Mouse (Mus musculus) liver, embryonic 13.5 days (tissue): Measurements from ENCODE around the gene Rpl39l. TPM values are rescaled to one million over a fixed set of nuclear protein-coding genes. Genes with fewer than 3 reads are reported as not detected.
"Not testable (repeated sequence)": the region's sequence is repeated elsewhere in the genome, so short reads cannot be mapped to it uniquely, and the experiment has no call there.

Experiments used
- ATAC-seq: fragments of 200-750 bp; cut with Nextera tagmentation; 2 replicates; pipeline ENCODE4 v1.8.0; 2017; ENCODE audit warnings: low read depth, mild to moderate bottlenecking, moderate number of reproducible peaks, moderate library complexity
- DNase-seq: peaks from one replicate; pipeline ENCODE4 v3.0.0; 2022
- H3K27ac ChIP-seq: fragments of 300-500 bp; sonication (generic); 2 replicates; pipeline ENCODE4 v1.5.1; 2015; ENCODE audit warnings: moderate library complexity, mild to moderate bottlenecking, inconsistent platforms
- H3K27me3 ChIP-seq: fragments of 300-500 bp; sonication (generic); 2 replicates; pipeline ENCODE4 v1.6.1; 2015; ENCODE audit warnings: mild to moderate bottlenecking, inconsistent platforms
- H3K36me3 ChIP-seq: fragments of 300-500 bp; sonication (generic); 2 replicates; pipeline ENCODE4 v1.6.1; 2015; ENCODE audit warnings: mild to moderate bottlenecking, inconsistent platforms
- H3K4me1 ChIP-seq: fragments of 300-500 bp; sonication (generic); replicated peaks from 2 replicates; pipeline ENCODE4 v1.6.1; 2015; ENCODE audit warnings: inconsistent platforms
- H3K4me2 ChIP-seq: fragments of 300-500 bp; sonication (generic); 2 replicates; pipeline ENCODE4 v1.6.1; 2015; ENCODE audit warnings: inconsistent platforms, mild to moderate bottlenecking, moderate library complexity
- H3K4me3 ChIP-seq: fragments of 300-500 bp; sonication (generic); replicated peaks from 2 replicates; pipeline ENCODE4 v1.5.1; 2015; ENCODE audit warnings: mild to moderate bottlenecking, inconsistent platforms
- H3K9ac ChIP-seq: fragments of 300-500 bp; sonication (generic); 2 replicates; pipeline ENCODE4 v1.6.1; 2015; ENCODE audit warnings: mild to moderate bottlenecking, inconsistent platforms
- H3K9me3 ChIP-seq: fragments of 300-500 bp; sonication (generic); replicated peaks from 2 replicates; pipeline ENCODE4 v1.6.1; 2016; ENCODE audit warnings: inconsistent platforms
- WGBS: fragments of 180-500 bp; shearing (Covaris S2); methylation state at CpG from one replicate; pipeline ENCODE4 v1.1.7; 2015; ENCODE audit not compliant: insufficient replicate concordance; 5-methylcytosine and 5-hydroxymethylcytosine counted together
- polyA plus RNA-seq: library from polyadenylated mRNA; unstranded; fragments of >200 nt; fragmentation: Nextera tagmentation; extraction: Ambion mirVana; gene quantifications from 2 replicates; pipeline ENCODE4 v1.2.1, GENCODE M21; 2015

Rpl39l gene
- polyA plus RNA-seq, 1 experiment from 2014 or later = 1.5 TPM

GRCm38 (mm10) chr16:10208777-10209176 is 38.8 kb downstream of the Rpl39l start:
- ATAC-seq (no peak), DNase-seq (no peak)
- H3K27ac ChIP-seq = no peak overlapping the region
- no peak overlapping the region for H3K4me3 ChIP-seq
- H3K9me3 ChIP-seq = no peaks in the 10 kb centered on the region
- H3K27me3 ChIP-seq = no peaks in the 10 kb centered on the region
- no peaks in the 10 kb centered on the region for H3K4me1 ChIP-seq
- no peaks in the 10 kb centered on the region for H3K36me3 ChIP-seq
- WGBS = 35% methylated on average over 1 of the region's 1 CpGs
- H3K4me2 ChIP-seq = no peak overlapping the region
- no peak overlapping the region for H3K9ac ChIP-seq

- WGBS = 68% methylated on average over 1 of the region's 1 CpGs
- not testable (repeated sequence) for H3K36me3 ChIP-seq, H3K9me3 ChIP-seq, H3K4me1 ChIP-seq, H3K9ac ChIP-seq, H3K27ac ChIP-seq, H3K27me3 ChIP-seq, ATAC-seq, DNase-seq, H3K4me3 ChIP-seq, H3K4me2 ChIP-seq
Measured at GRCm38 (mm10) chr16:10216366-10216765, 46.3 kb downstream of the Rpl39l start.

GRCm38 (mm10) chr16:10217020-10217419 is 47.0 kb downstream of the Rpl39l start:
- not testable (repeated sequence) for H3K4me2 ChIP-seq, H3K9me3 ChIP-seq, H3K27ac ChIP-seq, ATAC-seq, H3K36me3 ChIP-seq, DNase-seq, H3K9ac ChIP-seq, H3K27me3 ChIP-seq, H3K4me1 ChIP-seq, H3K4me3 ChIP-seq
- WGBS = 66% methylated on average over 2 of the region's 2 CpGs

Other genes with a start within 250 kb of the Rpl39l start
- gene Grin2a, start 174.7 kb upstream of the Rpl39l start, polyA plus RNA-seq = 0.01 TPM in 2 replicates
- gene Atf7ip2, start 22.5 kb downstream of the Rpl39l start, polyA plus RNA-seq = 0.22 and 0.38 TPM in 2 replicates
- 4.4 and 5.5 TPM in 2 replicates for gene Emp2, start 143.7 kb downstream of the Rpl39l start, polyA plus RNA-seq
- 0.08 and 0.15 TPM in 2 replicates for gene Tekt5, start 225.3 kb downstream of the Rpl39l start, polyA plus RNA-seq
- 41.0 and 44.8 TPM in 2 replicates for gene Nubp1, start 241.7 kb downstream of the Rpl39l start, polyA plus RNA-seq